Mouse (Mus musculus) embryonic facial prominence, embryonic 14.5 days (tissue): ENCODE results near the gene Ccdc3. TPM values are rescaled to one million over a fixed set of nuclear protein-coding genes. Genes with fewer than 3 reads are reported as not detected.
"Not testable (repeated sequence)": the region's sequence is repeated elsewhere in the genome, so short reads cannot be mapped to it uniquely, and the experiment has no call there.

Experiments used
- ATAC-seq: fragments of 200-750 bp; cut with Nextera tagmentation; 2 replicates; pipeline ENCODE4 v1.8.0; 2017; ENCODE audit warnings: low read depth, moderate number of reproducible peaks, moderate TSS enrichment
- DNase-seq: peaks from one replicate; pipeline ENCODE4 v3.0.0-alpha.2; 2015; ENCODE audit warnings: low spot score
- H3K27ac ChIP-seq: fragments of 300-500 bp; sonication (generic); replicated peaks from 2 replicates; pipeline ENCODE4 v1.5.1; 2014; ENCODE audit warnings: low read depth, mild to moderate bottlenecking, low read length, moderate library complexity
- H3K27me3 ChIP-seq: fragments of 300-500 bp; sonication (generic); replicated peaks from 2 replicates; pipeline ENCODE4 v1.6.1; 2014; ENCODE audit warnings: low read length; ENCODE audit not compliant: control insufficient read depth, insufficient read depth
- H3K36me3 ChIP-seq: fragments of 300-500 bp; sonication (generic); 2 replicates; pipeline ENCODE4 v1.6.1; 2014; ENCODE audit warnings: low read length, mixed read lengths; ENCODE audit not compliant: control insufficient read depth, insufficient read depth
- H3K4me1 ChIP-seq: fragments of 300-500 bp; sonication (generic); 2 replicates; pipeline ENCODE4 v1.6.1; 2014; ENCODE audit warnings: antibody characterized with exemption, low read length; ENCODE audit not compliant: control insufficient read depth, insufficient read depth
- H3K4me2 ChIP-seq: fragments of 300-500 bp; sonication (generic); 2 replicates; pipeline ENCODE4 v1.6.1; 2014; ENCODE audit warnings: low read depth, mild to moderate bottlenecking, low read length, moderate library complexity, mixed read lengths
- H3K4me3 ChIP-seq: fragments of 300-500 bp; sonication (generic); 2 replicates; pipeline ENCODE4 v1.5.1; 2014; ENCODE audit warnings: low read depth, mild to moderate bottlenecking, low read length
- H3K9ac ChIP-seq: fragments of 300-500 bp; sonication (generic); 2 replicates; pipeline ENCODE4 v1.6.1; 2014; ENCODE audit warnings: low read depth, mild to moderate bottlenecking, low read length, moderate library complexity, mixed read lengths
- H3K9me3 ChIP-seq: fragments of 300-500 bp; sonication (generic); 2 replicates; pipeline ENCODE4 v1.6.1; 2016; ENCODE audit warnings: low read length; ENCODE audit not compliant: control insufficient read depth
- WGBS: fragments of 180-500 bp; shearing (Covaris S2); extraction: QIAGEN DNeasy Blood & Tissue Kit; methylation state at CpG from one replicate; pipeline ENCODE4 v1.1.7; 2014; 5-methylcytosine and 5-hydroxymethylcytosine counted together
- polyA plus RNA-seq: library from polyadenylated mRNA; unstranded; fragments of >200 nt; fragmentation: Nextera tagmentation; extraction: Ambion mirVana; gene quantifications from 2 replicates; pipeline ENCODE4 v1.2.1, GENCODE M21; 2014

The Ccdc3 gene
- polyA plus RNA-seq = 25.8 and 25.9 TPM in 2 replicates

DNA sequence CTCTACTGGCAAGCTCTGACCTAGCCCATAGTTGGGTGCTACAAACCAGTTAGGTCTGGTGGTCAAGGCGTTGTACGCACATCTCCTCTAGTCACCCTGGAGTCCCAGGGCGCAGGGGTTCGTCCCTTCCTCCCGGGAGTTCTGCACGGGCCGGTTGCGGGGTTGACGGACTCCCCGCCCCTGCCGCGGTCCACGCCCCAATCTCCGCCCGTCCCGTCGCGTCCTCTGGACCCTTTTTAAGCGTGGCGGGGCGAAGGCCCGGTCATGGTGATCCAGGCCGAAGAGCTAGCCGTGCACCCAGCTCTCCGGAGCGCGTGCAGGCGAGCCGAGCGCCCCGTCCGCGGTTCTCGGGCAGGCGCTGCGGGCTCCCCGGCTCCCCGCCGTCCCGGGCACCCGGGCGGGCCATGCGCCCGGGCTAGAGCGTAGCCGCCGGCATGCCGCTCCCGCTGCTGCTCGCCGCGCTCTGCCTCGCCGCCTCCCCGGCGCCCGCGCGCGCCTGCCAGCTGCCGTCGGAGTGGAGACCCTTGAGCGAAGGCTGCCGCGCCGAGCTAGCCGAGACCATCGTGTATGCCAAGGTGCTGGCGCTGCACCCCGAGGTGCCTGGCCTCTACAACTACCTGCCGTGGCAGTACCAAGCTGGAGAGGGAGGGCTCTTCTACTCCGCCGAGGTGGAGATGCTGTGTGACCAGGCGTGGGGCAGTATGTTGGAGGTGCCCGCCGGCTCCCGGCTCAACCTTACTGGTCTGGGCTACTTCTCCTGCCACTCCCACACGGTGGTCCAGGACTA is at the start of gene Ccdc3:
Ccdc3 (plus strand) TSS at position 277 of the 787 bp plus-strand sequence.
- no peaks in the 10 kb centered on the region for H3K36me3 ChIP-seq
- peak within 1 kb of the TSS; percentile 85 for H3K4me2 ChIP-seq
- peak within 1 kb of the TSS; percentile 67 for H3K9ac ChIP-seq
- peaks cover 27% of the 10 kb centered on the region for H3K27me3 ChIP-seq
- peak within 1 kb of the TSS; percentile 58 for H3K4me3 ChIP-seq
- H3K9me3 ChIP-seq = no peaks in the 10 kb centered on the region
- 2% methylated on average over 47 of the region's 78 CpGs for WGBS
- peaks cover 5% of the 10 kb centered on the region; the same call in 1 of the 2 replicates for H3K4me1 ChIP-seq
- no peak within 1 kb of the TSS for H3K27ac ChIP-seq
- DNase-seq (peak; percentile 33), ATAC-seq (peak; percentile 59)

DNA sequence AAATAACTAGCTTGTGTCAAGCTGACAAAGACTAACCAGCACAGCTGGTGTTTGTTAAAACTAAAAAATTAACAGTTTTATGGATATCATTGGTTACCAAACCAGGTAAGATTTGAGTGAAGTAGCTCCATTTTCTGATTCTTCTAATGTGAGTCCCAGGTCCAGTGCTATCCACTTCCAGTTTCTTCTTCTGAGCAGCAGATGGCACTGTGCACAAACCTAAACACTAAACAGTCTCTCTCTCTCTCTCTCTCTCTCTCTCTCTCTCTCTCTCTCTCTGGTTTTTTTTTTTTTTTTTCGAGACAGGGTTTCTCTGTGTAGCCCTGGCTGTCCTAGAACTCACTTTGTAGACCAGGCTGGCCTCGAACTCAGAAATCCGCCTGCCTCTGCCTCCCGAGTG is 47.2 kb upstream of the Ccdc3 start:
- H3K4me3 ChIP-seq, H3K4me2 ChIP-seq, H3K36me3 ChIP-seq, H3K4me1 ChIP-seq, H3K9ac ChIP-seq, H3K27me3 ChIP-seq, H3K9me3 ChIP-seq, ATAC-seq, H3K27ac ChIP-seq: not testable (repeated sequence)
- peak; percentile 56 for DNase-seq
- 67% methylated on average over 4 of the region's 4 CpGs for WGBS

DNA sequence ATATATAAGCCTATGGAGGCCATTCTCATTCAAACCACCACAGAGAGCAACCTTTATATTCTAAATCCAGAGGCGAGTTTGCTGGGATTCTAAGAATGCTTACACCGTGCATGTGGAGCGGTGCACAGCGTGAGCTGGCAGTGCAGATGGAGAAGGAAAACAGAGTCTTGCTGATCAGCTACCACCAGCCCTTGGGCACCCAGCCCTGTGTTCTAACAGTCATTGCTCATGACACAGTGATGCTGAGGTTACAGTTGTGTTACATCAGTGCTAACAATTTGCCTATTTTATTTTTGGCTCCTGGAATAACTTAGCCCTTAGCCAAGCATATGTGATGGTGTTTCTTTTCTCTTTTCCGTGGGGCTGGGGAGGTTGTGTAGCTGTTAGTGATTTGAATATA is 42.7 kb upstream of the Ccdc3 start:
- Histone ChIP-seq H3K9ac (no peak overlapping the region), H3K27me3 (no peaks in the 10 kb centered on the region), H3K36me3 (no peaks in the 10 kb centered on the region), H3K4me2 (no peak overlapping the region), H3K4me1 (peaks cover 15% of the 10 kb centered on the region), H3K9me3 (0 out of 2 replicates have a peak, but pooled peaks cover 10% of the 10 kb centered on the region), H3K4me3 (no peak overlapping the region), H3K27ac (no peak overlapping the region)
- ATAC-seq (no peak), DNase-seq (no peak)
- WGBS = 73% methylated on average over 5 of the region's 5 CpGs

DNA sequence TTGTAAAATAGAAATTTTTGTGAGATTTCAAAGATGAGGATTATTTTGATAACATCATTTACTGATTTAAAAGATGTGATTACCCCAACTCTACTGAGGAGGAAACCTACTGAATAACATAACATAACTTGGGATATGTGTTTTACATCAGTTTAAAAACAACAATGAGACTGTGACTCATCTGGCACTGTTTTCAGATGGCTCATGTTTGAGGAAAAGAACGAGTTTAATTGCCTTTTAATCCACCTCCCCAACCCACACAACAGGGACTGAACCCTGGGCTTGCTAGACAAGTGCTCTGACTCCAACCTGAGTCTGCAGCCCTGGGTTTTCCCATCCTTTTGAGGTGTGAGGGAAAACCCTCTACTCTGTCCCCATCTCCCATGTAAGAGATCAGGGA is 42.3 kb upstream of the Ccdc3 start:
- DNase-seq = no peak
- Histone ChIP-seq H3K4me2 (no peak overlapping the region), H3K9me3 (0 out of 2 replicates have a peak, but pooled peaks cover 10% of the 10 kb centered on the region), H3K27me3 (no peaks in the 10 kb centered on the region), H3K27ac (no peak overlapping the region), H3K4me1 (peaks cover 15% of the 10 kb centered on the region), H3K9ac (no peak overlapping the region), H3K4me3 (no peak overlapping the region), H3K36me3 (no peaks in the 10 kb centered on the region)
- 18% methylated on average over 1 of the region's 1 CpGs for WGBS
- no peak for ATAC-seq

DNA sequence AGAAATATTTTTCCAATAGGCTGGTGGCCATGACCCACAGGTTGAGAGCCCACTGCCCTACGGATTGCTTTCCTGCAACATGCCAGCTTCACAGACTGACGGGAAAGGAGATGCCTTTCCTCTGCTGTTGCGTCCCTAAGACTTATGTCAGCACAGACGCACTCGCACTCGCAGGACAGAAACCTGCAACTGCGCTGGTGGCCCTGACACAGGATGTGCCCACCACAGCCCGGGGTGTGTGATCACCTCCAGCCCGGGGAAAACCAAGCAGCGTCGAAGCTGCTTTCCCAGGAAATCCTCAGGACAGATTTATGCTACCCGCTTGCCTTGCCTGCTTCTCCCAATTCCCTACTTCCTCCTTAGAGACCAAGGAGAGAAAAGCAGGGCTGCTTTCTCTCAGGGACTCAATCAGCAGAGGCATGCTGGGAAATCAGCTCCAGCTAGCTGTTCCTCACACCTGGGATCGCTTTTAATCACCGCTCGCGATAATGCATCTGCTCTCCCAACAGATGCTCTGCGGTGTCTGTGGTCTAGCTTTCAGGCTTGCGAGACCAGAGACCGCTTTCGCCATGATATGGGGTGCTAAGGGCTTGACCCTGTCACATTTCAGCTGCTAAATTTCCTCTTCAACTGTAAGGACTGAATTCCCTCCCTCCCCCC is 39.7 kb upstream of the Ccdc3 start:
- peak overlapping the region; percentile 19 for H3K4me3 ChIP-seq

GRCm38 (mm10) chr2:5099176-5099575 is 38.4 kb upstream of the Ccdc3 start:
- Histone ChIP-seq H3K4me2 (0 out of 2 replicates have a peak overlapping the region, but pooled peaks have one; percentile 6), H3K4me3 (no peak overlapping the region), H3K27ac (peak overlapping the region; percentile 28), H3K9me3 (0 out of 2 replicates have a peak, but pooled peaks cover 8% of the 10 kb centered on the region), H3K36me3 (no peaks in the 10 kb centered on the region), H3K27me3 (no peaks in the 10 kb centered on the region), H3K4me1 (peaks cover 15% of the 10 kb centered on the region), H3K9ac (no peak overlapping the region)
- 34% methylated on average over 6 of the region's 6 CpGs for WGBS
- ATAC-seq (peak; percentile 51), DNase-seq (peak; percentile 80)

More for the DNA sequence above, 39.7 kb upstream of the Ccdc3 start:
- Histone ChIP-seq H3K4me1 (peaks cover 15% of the 10 kb centered on the region), H3K9me3 (0 out of 2 replicates have a peak, but pooled peaks cover 10% of the 10 kb centered on the region), H3K27me3 (no peaks in the 10 kb centered on the region), H3K36me3 (no peaks in the 10 kb centered on the region), H3K27ac (no peak overlapping the region), H3K9ac (peak overlapping the region; percentile 42), H3K4me2 (peak overlapping the region; percentile 47)
- ATAC-seq (peak; percentile 66; the same call in 1 of the 2 replicates), DNase-seq (peak; percentile 73)
- 19% methylated on average over 20 of the region's 20 CpGs for WGBS

DNA sequence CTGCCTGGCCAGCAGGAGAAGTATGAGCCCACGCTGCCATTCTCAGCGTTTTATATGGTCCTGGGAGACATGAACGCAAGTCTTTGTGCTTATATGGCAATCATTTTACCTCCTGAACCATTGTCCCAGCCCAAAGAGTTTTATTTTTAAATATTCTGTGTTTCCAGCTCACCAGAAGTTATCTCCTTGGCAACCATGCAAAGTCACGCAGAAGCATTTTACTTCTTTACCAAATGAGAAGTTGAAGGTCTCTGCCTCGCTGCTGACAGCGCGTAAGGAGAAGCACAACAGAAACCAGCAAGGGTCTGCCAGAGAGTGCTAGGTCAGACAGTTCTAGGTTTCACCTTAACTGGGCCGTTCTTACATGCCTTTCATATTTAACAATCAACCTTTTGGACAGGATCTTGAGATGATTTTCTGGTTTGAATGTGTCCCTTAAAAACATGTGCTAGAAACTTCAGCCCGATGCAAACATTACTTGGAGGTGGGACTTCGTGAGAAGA is 35.8 kb upstream of the Ccdc3 start:
- WGBS = 80% methylated on average over 10 of the region's 10 CpGs
- H3K9me3 ChIP-seq = peaks cover 11% of the 10 kb centered on the region; the same call in 1 of the 2 replicates
- ATAC-seq = no peak

GRCm38 (mm10) chr2:5102891-5103290 is 34.7 kb upstream of the Ccdc3 start:
- H3K9me3 ChIP-seq = peaks cover 22% of the 10 kb centered on the region
- no peak overlapping the region for H3K4me2 ChIP-seq
- no peaks in the 10 kb centered on the region for H3K27me3 ChIP-seq
- no peak overlapping the region for H3K9ac ChIP-seq
- no peak for ATAC-seq
- H3K4me3 ChIP-seq = no peak overlapping the region
- DNase-seq = peak; percentile 50
- H3K27ac ChIP-seq = no peak overlapping the region
- H3K36me3 ChIP-seq = no peaks in the 10 kb centered on the region
- peaks cover 12% of the 10 kb centered on the region for H3K4me1 ChIP-seq
- 56% methylated on average over 1 of the region's 1 CpGs for WGBS

More for the DNA sequence above, 35.8 kb upstream of the Ccdc3 start:
- H3K4me1 ChIP-seq = peaks cover 15% of the 10 kb centered on the region
- H3K27ac ChIP-seq = no peak overlapping the region
- no peak overlapping the region for H3K4me3 ChIP-seq
- no peaks in the 10 kb centered on the region for H3K27me3 ChIP-seq
- no peak for DNase-seq
- H3K9ac ChIP-seq = no peak overlapping the region
- H3K36me3 ChIP-seq = no peaks in the 10 kb centered on the region
- H3K4me2 ChIP-seq = no peak overlapping the region
